Mouse (Mus musculus): ENCODE measurements around the gene Csnk2a1. TPM values are rescaled to one million over a fixed set of nuclear protein-coding genes. Genes with fewer than 3 reads are reported as not detected.

The Csnk2a1 gene
- total RNA-seq, 2 experiments from 2014 or later, result 70.4 to 93.5 TPM

- ATAC-seq (replicated peaks; ENCODE audit: low FRiP score, poor library complexity, severe bottlenecking), result no peak
These were observed 90.4 kb downstream of the Csnk2a1 start for GRCm38 (mm10) chr2:152317054-152317453.

- ATAC-seq (replicated peaks; ENCODE audit: low FRiP score, poor library complexity, severe bottlenecking), result no peak
These were observed 94.9 kb downstream of the Csnk2a1 start for GRCm38 (mm10) chr2:152321558-152321957.

GRCm38 (mm10) chr2:152322198-152322597 lies 95.6 kb downstream of the Csnk2a1 start:
- no peak for ATAC-seq (replicated peaks; ENCODE audit: low FRiP score, poor library complexity, severe bottlenecking)

GRCm38 (mm10) chr2:152323971-152324370 lies 97.3 kb downstream of the Csnk2a1 start:
- no peak for ATAC-seq (replicated peaks; ENCODE audit: low FRiP score, poor library complexity, severe bottlenecking)

- ATAC-seq (replicated peaks; ENCODE audit: low FRiP score, poor library complexity, severe bottlenecking), result no peak
These were observed 98.2 kb downstream of the Csnk2a1 start for GRCm38 (mm10) chr2:152324842-152325241.

- ATAC-seq (replicated peaks; ENCODE audit: low FRiP score, poor library complexity, severe bottlenecking), result no peak
These were observed 99.5 kb downstream of the Csnk2a1 start for GRCm38 (mm10) chr2:152326157-152326556.

GRCm38 (mm10) chr2:152326654-152327053 lies 100.0 kb downstream of the Csnk2a1 start:
- ATAC-seq (replicated peaks; ENCODE audit: low FRiP score, poor library complexity, severe bottlenecking), result no peak

- no peak for ATAC-seq (replicated peaks; ENCODE audit: low FRiP score, poor library complexity, severe bottlenecking)
These were observed 101.3 kb downstream of the Csnk2a1 start for GRCm38 (mm10) chr2:152327980-152328379.

- ATAC-seq (replicated peaks; ENCODE audit: low FRiP score, poor library complexity, severe bottlenecking), result peak; percentile 52
These were observed 104.3 kb downstream of the Csnk2a1 start for GRCm38 (mm10) chr2:152330858-152331423.

Other genes with a start within 250 kb of the Csnk2a1 start
- gene Fam110a, start 246.6 kb upstream of the Csnk2a1 start, total RNA-seq (2015; ENCODE audit: low replicate concordance), result 1.3 and 4.7 TPM in 2 replicates
- 1.8 and 3.6 TPM in 2 replicates for gene Fam110a, start 246.6 kb upstream of the Csnk2a1 start, total RNA-seq (2017; ENCODE audit: low replicate concordance)
- not detected in 2 replicates for gene Slc52a3, start 230.3 kb upstream of the Csnk2a1 start, total RNA-seq (2015; ENCODE audit: low replicate concordance)
- 0.26 TPM in 1 of 2 replicates, not detected in the other for gene Slc52a3, start 230.3 kb upstream of the Csnk2a1 start, total RNA-seq (2017; ENCODE audit: low replicate concordance)
- not detected in 2 replicates for gene Scrt2, start 145.3 kb upstream of the Csnk2a1 start, total RNA-seq (2015; ENCODE audit: low replicate concordance)
- gene Scrt2, start 145.3 kb upstream of the Csnk2a1 start, total RNA-seq (2017; ENCODE audit: low replicate concordance), result not detected in 2 replicates
- 10.1 and 16.3 TPM in 2 replicates for gene Srxn1, start 121.3 kb upstream of the Csnk2a1 start, total RNA-seq (2015; ENCODE audit: low replicate concordance)
- gene Srxn1, start 121.3 kb upstream of the Csnk2a1 start, total RNA-seq (2017; ENCODE audit: low replicate concordance), result 11.5 and 35.3 TPM in 2 replicates
- not detected in 2 replicates for gene Tcf15, start 83.3 kb upstream of the Csnk2a1 start, total RNA-seq (2015; ENCODE audit: low replicate concordance)
- not detected in 2 replicates for gene Tcf15, start 83.3 kb upstream of the Csnk2a1 start, total RNA-seq (2017; ENCODE audit: low replicate concordance)
- 9.0 and 15.5 TPM in 2 replicates for gene Tbc1d20, start 67.0 kb downstream of the Csnk2a1 start, total RNA-seq (2015; ENCODE audit: low replicate concordance)
- 7.4 and 14.3 TPM in 2 replicates for gene Tbc1d20, start 67.0 kb downstream of the Csnk2a1 start, total RNA-seq (2017; ENCODE audit: low replicate concordance)
- 53.0 and 64.6 TPM in 2 replicates for gene Rbck1, start 105.8 kb downstream of the Csnk2a1 start, total RNA-seq (2015; ENCODE audit: low replicate concordance)
- 20.3 and 35.2 TPM in 2 replicates for gene Rbck1, start 105.8 kb downstream of the Csnk2a1 start, total RNA-seq (2017; ENCODE audit: low replicate concordance)
- gene Trib3, start 117.2 kb downstream of the Csnk2a1 start, total RNA-seq (2015; ENCODE audit: low replicate concordance), result not detected in 2 replicates
- gene Trib3, start 117.2 kb downstream of the Csnk2a1 start, total RNA-seq (2017; ENCODE audit: low replicate concordance), result 3.1 TPM in 1 of 2 replicates, not detected in the other
- not detected in 2 replicates for gene Nrsn2, start 149.8 kb downstream of the Csnk2a1 start, total RNA-seq (2015; ENCODE audit: low replicate concordance)
- not detected in 2 replicates for gene Nrsn2, start 149.8 kb downstream of the Csnk2a1 start, total RNA-seq (2017; ENCODE audit: low replicate concordance)
- gene Sox12, start 171.2 kb downstream of the Csnk2a1 start, total RNA-seq (2015; ENCODE audit: low replicate concordance), result 4.0 and 4.2 TPM in 2 replicates
- 0.39 and 0.83 TPM in 2 replicates for gene Sox12, start 171.2 kb downstream of the Csnk2a1 start, total RNA-seq (2017; ENCODE audit: low replicate concordance)
- 6.8 and 9.6 TPM in 2 replicates for gene Zcchc3, start 188.2 kb downstream of the Csnk2a1 start, total RNA-seq (2015; ENCODE audit: low replicate concordance)
- gene Zcchc3, start 188.2 kb downstream of the Csnk2a1 start, total RNA-seq (2017; ENCODE audit: low replicate concordance), result 4.9 and 5.4 TPM in 2 replicates
- not detected in 2 replicates for gene 6820408C15Rik, start 188.7 kb downstream of the Csnk2a1 start, total RNA-seq (2015; ENCODE audit: low replicate concordance)
- gene 6820408C15Rik, start 188.7 kb downstream of the Csnk2a1 start, total RNA-seq (2017; ENCODE audit: low replicate concordance), result 1.0 TPM in 1 of 2 replicates, not detected in the other
- not detected in 2 replicates for gene Defb23, start 237.8 kb downstream of the Csnk2a1 start, total RNA-seq (2015; ENCODE audit: low replicate concordance)
- not detected in 2 replicates for gene Defb23, start 237.8 kb downstream of the Csnk2a1 start, total RNA-seq (2017; ENCODE audit: low replicate concordance)

Data from erythroid progenitor cell, adult 5-6 weeks (primary cell).